Mouse (Mus musculus): Measurements from ENCODE around the gene Odf4.

GRCm38 (mm10) chr11:68965845-68966244 lies 39.0 kb upstream of the Odf4 start:
- TF ChIP-seq CTCF (IDR thresholded peaks at IDR 0.05; ENCODE audit: borderline replicate concordance, control insufficient read depth, extremely low read depth, insufficient read depth, low read length, poor library complexity): no peak
- no peak for TF ChIP-seq POLR2A (IDR thresholded peaks at IDR 0.05; ENCODE audit: control insufficient read depth, extremely low read depth, insufficient read depth, low read length, poor library complexity)
